Mouse (Mus musculus) neutrophil, adult 5-6 weeks (primary cell): ENCODE data around the gene Gm20708. TPM values are rescaled to one million over a fixed set of nuclear protein-coding genes. Genes with fewer than 3 reads are reported as not detected.

Source experiments
- ATAC-seq: fragments of 151-379, 151-347 bp; 2 replicates; pipeline ENCODE4 v1.8.0; 2017; ENCODE audit warnings: mild to moderate bottlenecking, moderate TSS enrichment; ENCODE audit not compliant: insufficient number of reproducible peaks, poor library complexity, low FRiP score, severe bottlenecking; ENCODE audit errors: extremely low read depth
- total RNA-seq: library from RNA; stranded (forward); fragments of 200-1000 nt; gene quantifications from 2 replicates; pipeline ENCODE4 v1.2.3, GENCODE M21; 2017

Gene Gm20708
- total RNA-seq, 1 experiment from 2014 or later, result 8.8 TPM

DNA sequence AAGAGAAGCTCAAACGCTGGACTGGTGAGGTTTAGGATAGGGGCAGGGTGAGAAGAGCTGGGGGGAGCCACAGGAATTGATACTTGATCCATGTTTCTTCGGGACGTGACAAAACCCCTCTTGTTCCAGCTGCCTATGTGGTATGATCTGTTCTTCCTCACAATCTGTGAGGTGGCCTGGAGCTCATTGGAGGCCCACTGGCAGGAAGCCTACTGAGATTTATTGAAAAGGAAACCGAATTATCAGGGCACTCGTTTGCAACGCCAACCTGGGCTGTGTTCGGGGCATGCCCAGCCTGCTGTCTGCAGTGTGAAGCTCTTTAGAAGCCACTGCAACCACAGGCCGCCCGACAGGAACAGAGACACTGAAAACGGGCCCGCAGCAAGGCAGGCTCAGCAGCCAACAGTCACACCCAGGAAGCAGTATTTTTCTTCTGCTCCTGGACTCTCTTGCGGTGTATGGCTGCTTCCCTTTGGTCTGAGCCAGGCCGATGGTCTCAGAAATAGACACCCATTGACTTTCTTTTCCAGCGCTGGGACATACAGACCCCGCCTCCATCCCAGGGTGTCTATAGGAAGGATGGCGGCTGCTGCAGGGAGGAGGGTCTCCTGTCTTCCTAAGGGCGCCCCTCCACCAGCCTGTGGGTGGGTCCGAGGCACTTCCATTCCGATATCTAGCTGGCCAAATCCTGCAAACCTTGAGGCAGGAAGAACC, 39.0 kb downstream of the Gm20708 start:
- 0 out of 2 replicates have a peak, but pooled peaks have one; percentile 7 for ATAC-seq

GRCm38 (mm10) chr11:117848985-117849671, 39.7 kb downstream of the Gm20708 start, which contains the start of gene Birc5:
Gene Birc5 (plus strand): TSS chr11:117849251.
- peak; percentile 92 for ATAC-seq

- ATAC-seq, result no peak
Measured at GRCm38 (mm10) chr11:117852875-117853274, 43.4 kb downstream of the Gm20708 start.

- ATAC-seq, result no peak
Measured at GRCm38 (mm10) chr11:117854241-117854640, 44.8 kb downstream of the Gm20708 start.

GRCm38 (mm10) chr11:117855360-117855759, 45.9 kb downstream of the Gm20708 start:
- ATAC-seq, result no peak

DNA sequence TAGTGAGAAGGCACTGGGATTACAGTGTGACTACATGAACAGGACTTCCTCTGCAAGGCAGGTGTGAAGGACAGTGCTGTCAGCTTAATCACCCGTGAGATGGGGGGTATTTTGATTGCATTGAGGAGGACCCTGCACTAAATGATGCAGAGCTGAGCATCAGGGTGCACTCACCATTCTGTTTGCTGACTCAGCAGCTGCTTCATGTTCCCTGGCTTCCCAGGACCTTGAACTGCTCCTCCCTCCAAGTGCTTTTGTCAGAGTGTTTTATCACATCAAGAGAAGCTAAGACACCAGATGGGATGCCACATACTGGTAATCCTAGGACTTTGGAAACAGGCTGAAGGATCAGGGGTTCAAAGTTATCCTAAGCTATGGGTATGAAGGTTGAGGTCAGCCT, 46.5 kb downstream of the Gm20708 start:
- ATAC-seq, result no peak

- no peak for ATAC-seq
Measured at GRCm38 (mm10) chr11:117857462-117857861, 48.0 kb downstream of the Gm20708 start.

DNA sequence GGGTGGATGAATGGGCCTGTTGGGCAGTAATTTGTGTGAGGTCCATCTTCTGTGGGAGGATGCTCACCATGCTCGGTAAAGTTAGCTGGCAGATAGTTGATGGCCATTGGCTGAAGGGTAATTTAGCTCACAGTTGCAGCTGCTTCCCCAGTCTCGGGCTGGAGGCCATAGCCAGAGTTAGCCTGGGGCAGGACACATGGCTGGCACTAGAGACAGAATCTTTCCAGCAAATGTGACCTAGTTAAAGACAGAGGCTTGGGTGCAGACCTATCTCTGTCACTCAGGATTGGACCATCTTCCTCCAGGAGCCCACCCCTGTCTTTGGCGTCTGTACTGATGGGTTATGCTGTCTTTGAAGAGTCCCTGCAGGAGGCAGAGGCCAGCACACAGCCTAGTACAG, 48.9 kb downstream of the Gm20708 start:
- no peak for ATAC-seq

GRCm38 (mm10) chr11:117860601-117861000, 51.1 kb downstream of the Gm20708 start, which contains the start of gene Tmem235:
Gene Tmem235 (plus strand): TSS chr11:117860752.
- ATAC-seq, result no peak

DNA sequence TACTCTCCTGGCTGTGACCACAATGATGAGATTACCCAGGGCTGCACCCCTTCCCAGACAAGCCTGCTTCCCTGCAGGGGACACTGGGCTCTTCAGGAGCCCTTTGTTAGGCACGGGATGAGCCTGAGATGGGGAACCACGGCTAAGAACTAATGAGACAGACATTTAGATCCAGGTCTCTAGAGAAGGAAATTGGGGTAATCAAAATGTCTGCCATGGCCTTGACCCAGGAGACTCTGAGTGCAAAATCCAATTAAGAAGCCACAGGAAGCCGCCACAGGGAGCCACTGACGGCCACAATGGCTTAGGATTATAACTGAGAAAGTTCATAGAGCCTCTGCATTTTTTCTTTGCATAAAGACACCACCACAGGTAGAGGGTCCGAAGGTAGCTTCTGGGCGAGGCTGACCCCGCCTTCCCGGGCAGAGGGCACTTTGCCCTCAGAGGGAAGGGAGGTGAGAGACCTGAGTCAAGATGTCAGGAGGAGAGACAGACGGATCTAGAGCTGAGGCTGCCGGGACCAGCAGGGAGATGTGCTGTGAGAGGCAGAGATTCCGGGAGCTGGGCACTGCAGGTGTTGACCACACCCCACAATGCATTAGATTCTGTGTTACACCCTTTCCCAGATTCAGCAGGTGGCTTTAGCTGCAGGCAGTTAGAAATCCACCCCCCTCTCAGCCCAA, 53.8 kb downstream of the Gm20708 start:
- ATAC-seq, result no peak

GRCm38 (mm10) chr11:117864805-117865204, 55.3 kb downstream of the Gm20708 start:
- no peak for ATAC-seq

- ATAC-seq, result no peak
Measured at GRCm38 (mm10) chr11:117865988-117866387, 56.5 kb downstream of the Gm20708 start.

GRCm38 (mm10) chr11:117870688-117871365, 61.4 kb downstream of the Gm20708 start:
- ATAC-seq, result peak; percentile 59

DNA sequence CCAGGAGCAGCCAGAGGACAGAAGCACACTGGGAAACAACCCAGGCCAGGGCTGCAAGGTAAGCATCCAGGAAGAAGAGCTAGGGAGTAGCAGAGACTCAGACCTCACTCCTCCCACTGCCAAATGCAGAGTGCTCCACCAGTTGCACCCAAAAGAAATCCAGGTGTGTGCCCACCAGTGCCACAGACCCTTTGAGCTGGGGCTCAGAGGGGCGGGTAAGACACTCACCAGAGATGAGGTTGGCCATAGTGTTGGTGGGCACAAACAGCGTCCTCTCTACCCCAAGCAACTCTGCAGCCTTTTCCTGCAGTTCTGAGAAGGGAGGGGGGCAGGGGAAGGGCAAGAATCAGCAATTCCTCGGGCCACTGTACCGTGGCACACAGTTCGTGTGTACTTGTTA, 61.9 kb downstream of the Gm20708 start:
- ATAC-seq, result no peak

- peak; percentile 32 for ATAC-seq
Measured at GRCm38 (mm10) chr11:117871911-117872584, 62.6 kb downstream of the Gm20708 start.

DNA sequence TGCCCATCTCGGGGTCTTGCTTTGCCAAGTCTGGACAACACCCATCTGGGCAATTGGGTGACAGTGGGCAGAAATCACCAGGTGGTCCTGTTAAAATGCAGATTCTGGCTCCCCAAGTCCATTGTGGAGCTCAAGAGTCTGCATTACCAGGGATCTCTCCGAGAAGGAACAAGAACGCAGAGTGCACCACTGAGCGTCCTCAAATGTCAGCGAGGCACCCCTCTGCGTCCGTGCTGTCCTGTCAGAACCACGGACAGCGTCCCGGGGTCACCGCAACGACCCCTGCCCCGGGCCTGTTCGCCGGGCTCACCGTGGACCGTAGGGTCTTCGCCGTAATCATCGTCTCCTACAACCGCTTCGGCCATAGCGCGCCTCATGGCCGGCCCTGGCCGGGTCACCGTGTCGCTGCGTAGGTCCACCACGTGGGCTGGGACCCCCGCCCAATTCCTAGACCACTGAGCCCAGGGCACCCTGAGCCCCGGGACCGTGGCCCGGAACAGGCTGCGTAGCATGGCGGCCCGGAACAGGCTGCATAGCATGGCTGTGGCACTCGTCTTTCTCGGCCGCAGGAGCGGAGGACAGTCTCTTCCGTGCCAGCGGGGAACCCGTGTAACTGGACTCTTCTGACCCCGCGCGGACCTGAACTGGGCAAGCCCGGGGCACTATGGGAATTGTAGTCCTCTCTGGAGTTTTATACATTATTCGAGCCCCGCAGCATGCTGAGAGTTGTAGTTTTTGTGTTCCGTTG, 63.6 kb downstream of the Gm20708 start, which contains the start of gene Tha1:
Gene Tha1, minus strand, starts transcription at position 621 of the 748 bp plus-strand sequence.
- ATAC-seq, result no peak

DNA sequence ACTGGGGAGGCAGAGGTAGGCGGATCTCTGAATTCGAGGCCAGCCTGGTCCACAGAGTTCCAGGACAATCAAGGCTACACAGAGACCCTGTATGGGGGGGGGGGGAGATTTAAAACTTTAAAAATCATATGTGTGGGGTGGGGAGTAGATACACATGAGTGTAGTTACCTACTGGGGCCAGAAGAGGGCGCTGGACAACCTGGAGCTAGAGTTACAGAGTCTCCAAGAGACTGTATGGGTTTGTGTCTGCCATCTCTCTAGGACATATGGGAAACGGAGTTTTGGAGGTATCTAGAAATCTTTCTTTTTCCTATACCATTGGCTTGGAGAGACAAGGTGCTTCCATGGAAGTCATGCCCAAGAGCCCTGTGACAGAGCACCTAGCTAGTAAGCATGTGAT, 65.0 kb downstream of the Gm20708 start:
- no peak for ATAC-seq

DNA sequence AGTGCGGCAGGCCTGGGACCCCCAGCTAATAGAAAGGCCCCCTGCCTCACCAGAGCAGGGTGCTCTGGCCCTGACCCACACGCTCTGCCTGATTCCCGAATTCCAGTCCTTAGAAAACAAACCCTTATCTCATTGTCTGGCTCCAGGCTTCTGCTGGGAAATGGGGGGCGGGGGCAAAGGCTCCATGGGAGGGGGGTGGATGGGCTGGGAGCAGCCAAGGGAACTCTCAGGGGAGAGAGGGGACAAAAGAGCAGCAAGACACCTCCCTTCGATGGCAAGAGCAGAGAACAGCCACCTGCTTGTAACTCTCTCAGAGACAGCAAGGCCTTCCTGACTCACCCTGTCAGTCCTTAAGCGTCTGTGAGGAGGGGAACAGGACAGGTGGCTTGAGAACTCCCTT, 66.2 kb downstream of the Gm20708 start:
- no peak for ATAC-seq
